Mouse (Mus musculus) hindbrain, embryonic 11.5 days (tissue): ENCODE measurements at regions not wholly inside any gene's neighbourhood (a gene's known extent, or its start where the extent isn't known, plus 50 kb on each side); places are given as distances from the start of the nearest gene placed in this dataset.

Experiments
- ATAC-seq: fragments of 200-750 bp; cut with Nextera tagmentation; 2 replicates; pipeline ENCODE4 v1.8.0; 2017; ENCODE audit warnings: mild to moderate bottlenecking, moderate TSS enrichment, moderate library complexity; ENCODE audit not compliant: low FRiP score
- DNase-seq: peaks from one replicate; pipeline ENCODE4 v3.0.0-alpha.2; 2015; ENCODE audit warnings: low spot score
- H3K27ac ChIP-seq: fragments of 300-500 bp; sonication (generic); 2 replicates; pipeline ENCODE4 v1.5.1; 2014; ENCODE audit warnings: mild to moderate bottlenecking, low read depth, low read length
- H3K27me3 ChIP-seq: fragments of 300-500 bp; sonication (generic); 2 replicates; pipeline ENCODE4 v1.6.1; 2014; ENCODE audit warnings: mild to moderate bottlenecking, low read length, moderate library complexity, mixed read lengths; ENCODE audit not compliant: control insufficient read depth, insufficient read depth
- H3K36me3 ChIP-seq: fragments of 300-500 bp; sonication (generic); 2 replicates; pipeline ENCODE4 v1.6.1; 2014; ENCODE audit warnings: mild to moderate bottlenecking, low read length, moderate library complexity, mixed read lengths; ENCODE audit not compliant: control insufficient read depth, insufficient read depth
- H3K4me1 ChIP-seq: fragments of 300-500 bp; sonication (generic); replicated peaks from 2 replicates; pipeline ENCODE4 v1.6.1; 2014; ENCODE audit warnings: low read length, mixed read lengths; ENCODE audit not compliant: control insufficient read depth, insufficient read depth
- H3K4me2 ChIP-seq: fragments of 300-500 bp; sonication (generic); replicated peaks from 2 replicates; pipeline ENCODE4 v1.6.1; 2014; ENCODE audit warnings: mild to moderate bottlenecking, low read depth, low read length
- H3K4me3 ChIP-seq: fragments of 300-500 bp; sonication (generic); 2 replicates; pipeline ENCODE4 v1.5.1; 2014; ENCODE audit warnings: low read depth, low read length
- H3K9ac ChIP-seq: fragments of 300-500 bp; sonication (generic); 2 replicates; pipeline ENCODE4 v1.6.1; 2014; ENCODE audit warnings: low read depth, low read length
- H3K9me3 ChIP-seq: fragments of 300-500 bp; sonication (generic); 2 replicates; pipeline ENCODE4 v1.6.1; 2016; ENCODE audit warnings: low read length; ENCODE audit not compliant: control insufficient read depth
- WGBS: fragments of 180-500 bp; shearing (Covaris S2); extraction: QIAGEN DNeasy Blood & Tissue Kit; methylation state at CpG from one replicate; pipeline ENCODE4 v1.1.7; 2014; 5-methylcytosine and 5-hydroxymethylcytosine counted together

DNA sequence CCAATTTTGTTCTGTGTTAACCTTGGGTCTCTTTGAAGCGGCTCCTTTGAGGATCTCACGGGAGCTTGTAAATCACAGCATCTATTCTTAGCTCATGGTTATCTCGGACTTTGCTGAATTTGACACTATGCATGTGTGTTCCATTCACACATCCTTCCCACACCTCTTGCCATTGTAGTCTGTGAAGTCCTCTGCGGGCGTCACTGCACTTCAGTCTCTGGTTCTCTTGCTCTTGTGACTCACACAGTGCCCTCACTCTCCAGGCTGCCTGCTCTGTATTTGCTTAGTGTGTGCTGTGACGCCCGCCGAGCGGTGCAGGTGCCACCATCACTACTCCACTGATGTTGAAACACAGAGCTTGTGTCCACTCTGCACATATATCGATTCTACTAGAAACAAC, 1271.2 kb downstream of the Synb start:
- H3K4me1 ChIP-seq, result peaks cover 5% of the 10 kb centered on the region
- no peaks in the 10 kb centered on the region for H3K36me3 ChIP-seq
- DNase-seq (no peak), ATAC-seq (no peak)
- H3K27ac ChIP-seq, result no peak overlapping the region
- H3K27me3 ChIP-seq, result no peaks in the 10 kb centered on the region
- WGBS, result 91% methylated on average over 10 of the region's 10 CpGs
- H3K4me2 ChIP-seq, result no peak overlapping the region
- no peak overlapping the region for H3K9ac ChIP-seq
- H3K4me3 ChIP-seq, result no peak overlapping the region
- no peaks in the 10 kb centered on the region for H3K9me3 ChIP-seq

DNA sequence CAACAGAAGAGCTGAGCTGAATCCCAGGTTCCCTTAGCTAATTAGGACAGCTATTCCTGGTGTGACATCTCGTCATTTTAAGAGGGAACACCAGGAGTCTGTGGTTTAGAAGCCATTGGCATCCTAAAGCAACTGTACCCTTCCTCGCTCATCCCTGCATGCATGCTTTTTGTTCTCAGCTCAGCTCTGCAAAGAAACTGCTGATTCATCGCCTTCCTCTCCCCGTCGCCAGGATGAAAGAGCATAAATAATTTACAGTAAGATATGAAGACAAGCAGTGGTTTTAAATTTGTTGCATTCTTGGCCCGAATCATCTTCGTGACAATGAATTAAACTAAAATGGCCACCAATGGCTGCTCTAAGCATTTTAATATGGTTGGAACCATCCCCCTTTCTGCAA, 1272.9 kb downstream of the Synb start:
- no peaks in the 10 kb centered on the region for H3K9me3 ChIP-seq
- H3K9ac ChIP-seq, result no peak overlapping the region
- ATAC-seq (no peak), DNase-seq (no peak)
- 78% methylated on average over 7 of the region's 7 CpGs for WGBS
- H3K4me1 ChIP-seq, result peaks cover 5% of the 10 kb centered on the region
- no peaks in the 10 kb centered on the region for H3K36me3 ChIP-seq
- no peak overlapping the region for H3K4me3 ChIP-seq
- H3K4me2 ChIP-seq, result no peak overlapping the region
- H3K27ac ChIP-seq, result peak overlapping the region; percentile 59; the same call in 1 of the 2 replicates
- no peaks in the 10 kb centered on the region for H3K27me3 ChIP-seq

GRCm38 (mm10) chr14:68020769-68021168, 1273.3 kb downstream of the Synb start:
- H3K9ac ChIP-seq, result no peak overlapping the region
- H3K4me3 ChIP-seq, result no peak overlapping the region
- H3K36me3 ChIP-seq, result no peaks in the 10 kb centered on the region
- H3K27me3 ChIP-seq, result no peaks in the 10 kb centered on the region
- 41% methylated on average over 6 of the region's 6 CpGs for WGBS
- H3K9me3 ChIP-seq, result no peaks in the 10 kb centered on the region
- H3K27ac ChIP-seq, result peak overlapping the region; percentile 59; the same call in 1 of the 2 replicates
- ATAC-seq, result no peak
- H3K4me2 ChIP-seq, result no peak overlapping the region; the same call in 1 of the 2 replicates
- H3K4me1 ChIP-seq, result peaks cover 5% of the 10 kb centered on the region
- DNase-seq, result peak; percentile 25

DNA sequence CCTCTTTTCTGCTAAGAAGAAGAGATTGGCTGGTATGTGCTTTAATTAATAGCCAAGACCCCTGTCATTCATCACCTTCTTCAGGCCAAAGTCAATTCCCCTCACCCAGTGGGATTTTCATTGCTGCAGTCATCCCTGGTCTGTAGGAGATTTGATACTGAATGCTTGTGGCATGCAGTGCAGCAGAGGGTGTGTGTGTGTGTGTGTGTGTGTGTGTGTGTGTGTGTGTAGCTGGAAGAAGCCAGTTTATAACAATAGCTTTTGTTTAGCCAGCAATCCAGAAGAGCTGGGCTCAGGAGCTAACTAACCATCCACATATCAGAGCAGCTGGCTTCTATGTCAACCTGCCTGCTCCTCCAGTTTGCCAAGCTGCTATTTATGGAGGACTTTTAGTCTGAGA, 1275.4 kb downstream of the Synb start:
- peak; percentile 47; the same call in 1 of the 2 replicates for ATAC-seq
- peak overlapping the region; percentile 17 for H3K27ac ChIP-seq
- peak; percentile 9 for DNase-seq
- H3K4me3 ChIP-seq, result no peak overlapping the region
- H3K9me3 ChIP-seq, result no peaks in the 10 kb centered on the region
- no peak overlapping the region for H3K9ac ChIP-seq
- no peak overlapping the region for H3K4me2 ChIP-seq
- no peaks in the 10 kb centered on the region for H3K27me3 ChIP-seq
- no peaks in the 10 kb centered on the region for H3K36me3 ChIP-seq
- peaks cover 5% of the 10 kb centered on the region for H3K4me1 ChIP-seq

GRCm38 (mm10) chr14:67996790-67997417, 1297.2 kb downstream of the Synb start:
- no peaks in the 10 kb centered on the region for H3K9me3 ChIP-seq
- no peaks in the 10 kb centered on the region for H3K4me1 ChIP-seq
- H3K27ac ChIP-seq, result no peak overlapping the region
- DNase-seq (no peak), ATAC-seq (no peak)
- H3K36me3 ChIP-seq, result no peaks in the 10 kb centered on the region
- H3K27me3 ChIP-seq, result no peaks in the 10 kb centered on the region
- no peak overlapping the region for H3K9ac ChIP-seq
- no peak overlapping the region for H3K4me3 ChIP-seq
- H3K4me2 ChIP-seq, result no peak overlapping the region
- 93% methylated on average over 7 of the region's 7 CpGs for WGBS

DNA sequence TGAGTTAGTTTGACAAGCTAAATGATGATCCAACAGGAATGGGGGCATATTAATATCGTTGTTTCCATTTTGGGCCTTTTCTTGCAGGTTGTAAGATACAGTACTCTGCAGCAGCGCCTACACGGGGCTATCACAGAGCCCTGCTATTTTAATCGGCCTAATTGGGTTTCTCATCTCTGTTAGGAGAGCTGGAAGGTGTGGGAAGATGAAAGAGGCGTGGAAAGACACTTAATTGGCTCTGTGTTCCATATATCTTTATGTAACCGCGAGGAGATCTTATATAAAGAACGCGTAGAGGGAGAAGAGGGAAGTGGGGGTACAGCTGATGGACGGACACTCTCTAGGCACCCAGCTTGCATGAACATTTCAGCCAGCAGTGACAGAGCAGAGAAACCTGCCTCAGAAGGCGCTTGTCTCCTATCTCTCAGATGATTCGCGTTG, 1300.5 kb downstream of the Synb start:
- 61% methylated on average over 13 of the region's 13 CpGs for WGBS
- H3K9ac ChIP-seq, result no peak overlapping the region
- H3K4me1 ChIP-seq, result no peaks in the 10 kb centered on the region
- ATAC-seq, result no peak
- H3K4me3 ChIP-seq, result no peak overlapping the region
- no peak overlapping the region for H3K27ac ChIP-seq
- no peaks in the 10 kb centered on the region for H3K27me3 ChIP-seq
- no peak overlapping the region; the same call in 1 of the 2 replicates for H3K4me2 ChIP-seq
- H3K36me3 ChIP-seq, result no peaks in the 10 kb centered on the region
- DNase-seq, result no peak
- no peaks in the 10 kb centered on the region for H3K9me3 ChIP-seq

DNA sequence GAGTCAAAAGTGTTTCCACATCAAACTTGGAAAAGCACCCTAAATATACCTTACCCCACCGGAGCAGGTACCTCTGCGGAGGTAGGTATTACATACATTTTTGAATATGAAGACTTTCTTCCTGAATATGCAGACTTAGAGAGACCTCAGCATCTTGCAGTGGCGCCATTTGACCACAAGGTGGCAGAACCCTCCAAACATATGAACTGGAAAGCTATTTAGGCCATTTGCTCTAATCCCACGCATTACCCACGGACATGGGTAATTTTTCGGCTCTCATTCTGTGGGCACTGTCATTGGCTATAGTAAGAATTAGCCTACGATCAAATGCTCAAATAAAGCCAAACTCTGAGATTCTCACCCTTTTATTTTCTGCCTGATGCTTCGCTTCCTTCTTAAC, 1301.0 kb downstream of the Synb start:
- Histone ChIP-seq H3K36me3 (no peaks in the 10 kb centered on the region), H3K4me3 (no peak overlapping the region), H3K27ac (no peak overlapping the region), H3K27me3 (no peaks in the 10 kb centered on the region), H3K4me1 (no peaks in the 10 kb centered on the region), H3K9me3 (no peaks in the 10 kb centered on the region), H3K4me2 (no peak overlapping the region; the same call in 1 of the 2 replicates), H3K9ac (no peak overlapping the region)
- DNase-seq, result peak; percentile 85
- ATAC-seq, result no peak
- 15% methylated on average over 8 of the region's 8 CpGs for WGBS

- DNase-seq (no peak), ATAC-seq (no peak)
- WGBS, result 72% methylated on average over 6 of the region's 6 CpGs
- no peaks in the 10 kb centered on the region for H3K4me1 ChIP-seq
- no peaks in the 10 kb centered on the region for H3K27me3 ChIP-seq
- no peak overlapping the region for H3K9ac ChIP-seq
- H3K27ac ChIP-seq, result no peak overlapping the region
- H3K9me3 ChIP-seq, result no peaks in the 10 kb centered on the region
- H3K36me3 ChIP-seq, result no peaks in the 10 kb centered on the region
- H3K4me2 ChIP-seq, result no peak overlapping the region
- no peak overlapping the region for H3K4me3 ChIP-seq
Observed at GRCm38 (mm10) chr14:67992088-67992487, 1302.0 kb downstream of the Synb start.

DNA sequence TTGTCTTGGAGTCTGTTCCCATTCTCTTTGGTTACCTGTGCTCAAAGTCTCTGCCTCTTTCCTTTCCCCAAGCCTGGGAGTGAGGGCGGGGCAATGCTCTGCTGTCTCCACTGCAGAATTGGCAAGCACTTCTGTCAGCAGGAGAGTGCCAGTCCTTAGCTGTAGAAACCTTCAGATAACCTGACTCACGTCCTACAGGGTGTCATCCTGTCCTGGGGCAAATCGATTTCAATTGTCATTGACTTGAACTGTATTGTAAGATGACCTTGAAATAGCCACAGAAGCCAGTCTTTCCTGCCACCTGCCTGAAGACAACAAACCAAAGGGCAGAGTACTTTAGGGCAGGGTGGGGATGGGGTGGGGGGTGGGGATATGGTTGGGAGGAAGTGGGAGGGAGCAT, 1303.8 kb downstream of the Synb start:
- Histone ChIP-seq H3K36me3 (no peaks in the 10 kb centered on the region), H3K4me2 (no peak overlapping the region), H3K9me3 (no peaks in the 10 kb centered on the region), H3K4me1 (no peaks in the 10 kb centered on the region), H3K27ac (no peak overlapping the region), H3K9ac (no peak overlapping the region), H3K27me3 (no peaks in the 10 kb centered on the region), H3K4me3 (no peak overlapping the region)
- ATAC-seq (no peak), DNase-seq (no peak)
- 69% methylated on average over 3 of the region's 3 CpGs for WGBS
